Mouse (Mus musculus): ENCODE measurements around the gene Gm9922.

GRCm38 (mm10) chr14:101750910-101751309 is 21.3 kb upstream of the Gm9922 start:
- TF ChIP-seq ZC3H11A (IDR thresholded peaks at IDR 0.05; ENCODE audit: borderline replicate concordance, low read depth, low read length) (no peak), CHD2 (IDR thresholded peaks at IDR 0.05; ENCODE audit: low read depth, low read length) (no peak), HCFC1 (IDR thresholded peaks at IDR 0.05; ENCODE audit: borderline replicate concordance, insufficient read depth, low read length) (no peak)
